Mouse (Mus musculus) megakaryocyte-erythroid progenitor cell, adult 5-6 weeks (primary cell): ENCODE data around the gene Stam. TPM values are rescaled to one million over a fixed set of nuclear protein-coding genes. Genes with fewer than 3 reads are reported as not detected.
"Not testable (repeated sequence)": the region's sequence is repeated elsewhere in the genome, so short reads cannot be mapped to it uniquely, and the experiment has no call there.

Experiments used
- ATAC-seq: replicated peaks from 2 replicates; pipeline ENCODE4 v1.8.0; 2016; ENCODE audit warnings: mild to moderate bottlenecking, inconsistent platforms; ENCODE audit not compliant: severe bottlenecking, poor library complexity, low FRiP score, low TSS enrichment
- total RNA-seq, 2 experiments: library from RNA; stranded (forward) in 1 of 2; stranded (reverse) in 1 of 2; fragments of 200-1000, 215-1000 nt in 1 of 2; fragments of >200 nt in 1 of 2; fragmentation: Nextera tagmentation in 1 of 2; gene quantifications; 2 replicates each; pipeline ENCODE4 v1.2.3; 2014 to 2017

Gene Stam
- total RNA-seq (2014; fragmentation: Nextera tagmentation): 36.3 and 40.5 TPM in 2 replicates
- total RNA-seq (2017): 33.3 and 43.9 TPM in 2 replicates

DNA sequence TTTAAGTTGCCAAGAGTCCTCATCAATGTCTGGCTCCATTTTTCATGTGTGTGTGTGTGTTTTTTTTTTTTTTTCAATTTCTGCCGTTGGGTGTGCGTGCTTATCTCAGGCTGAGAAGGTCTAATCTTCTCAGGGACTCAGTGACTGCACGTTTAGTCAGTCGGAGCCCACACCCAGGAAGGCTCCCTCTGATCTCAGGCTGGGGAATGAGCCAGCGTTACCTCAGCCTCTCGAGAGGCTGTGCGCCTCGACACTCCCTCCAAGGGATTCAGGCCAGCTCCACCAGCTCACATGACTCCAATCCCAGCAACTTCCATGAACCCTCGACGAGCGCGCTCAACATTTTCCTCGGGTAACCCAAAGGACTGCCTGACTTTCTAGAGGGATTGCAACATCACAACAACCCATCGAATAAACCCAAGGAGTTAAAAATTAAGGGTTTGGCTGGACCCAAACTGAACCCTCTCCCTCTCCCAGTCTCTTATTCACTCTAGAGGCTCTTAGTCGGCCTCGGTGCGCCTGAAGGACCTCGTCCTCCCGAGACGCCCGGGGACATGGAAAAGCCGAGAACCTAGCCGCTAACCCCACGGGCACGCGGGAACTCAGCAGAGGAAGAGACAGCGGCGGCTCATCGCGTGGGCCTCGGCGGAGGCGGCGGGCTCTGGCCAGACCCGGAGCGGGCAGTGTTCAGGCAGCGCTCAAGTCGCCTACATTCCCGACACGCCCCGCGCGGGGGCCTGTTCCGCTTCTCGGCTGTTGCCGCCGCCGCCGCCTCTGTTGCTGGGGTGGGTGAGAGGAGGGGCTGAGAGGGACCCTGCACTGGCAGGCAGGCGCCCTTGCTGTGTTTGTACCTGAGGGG lies at the start of gene Stam:
Gene Stam, plus strand, starts transcription at position 737 of the 859 bp plus-strand sequence.
- peak; percentile 94 for ATAC-seq

DNA sequence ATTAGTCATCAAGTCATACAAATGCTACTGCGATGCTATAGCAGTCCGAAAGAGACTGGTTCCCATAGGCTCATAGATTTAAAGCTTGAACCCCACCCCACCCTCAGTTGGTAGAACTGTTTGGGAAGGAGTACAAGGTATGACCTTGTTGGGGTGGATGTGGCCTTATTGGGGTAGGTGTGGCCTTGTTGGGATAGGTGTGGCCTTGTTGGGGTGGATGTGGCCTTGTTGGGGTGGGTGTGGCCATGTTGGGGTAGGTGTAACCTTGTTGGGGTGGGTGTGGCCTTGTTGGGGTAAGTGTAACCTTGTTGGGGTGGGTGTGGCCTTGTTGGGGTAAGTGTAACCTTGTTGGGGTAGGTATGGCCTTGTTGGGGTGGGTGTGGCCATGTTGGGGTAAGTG lies 32.6 kb upstream of the Stam start:
- peak; percentile 51 for ATAC-seq

DNA sequence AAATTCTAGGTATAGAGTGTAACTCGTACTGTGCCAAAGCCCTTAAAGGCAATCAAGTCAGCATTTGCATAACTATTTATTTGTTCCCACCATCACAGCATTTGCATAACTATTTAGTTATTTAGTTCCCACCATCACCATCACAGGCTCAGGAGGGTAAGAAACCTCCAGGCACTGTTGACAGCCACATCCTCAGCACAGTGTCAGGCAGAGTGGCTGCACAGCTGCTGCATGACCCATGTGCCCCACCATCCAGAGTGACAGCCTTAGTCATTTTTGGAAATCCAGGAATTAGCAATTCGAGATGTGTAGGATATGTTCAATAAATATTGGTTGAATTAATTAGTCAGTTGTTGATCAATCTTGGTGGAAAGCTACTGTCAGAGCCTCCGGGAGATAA lies 30.9 kb upstream of the Stam start:
- no peak for ATAC-seq

DNA sequence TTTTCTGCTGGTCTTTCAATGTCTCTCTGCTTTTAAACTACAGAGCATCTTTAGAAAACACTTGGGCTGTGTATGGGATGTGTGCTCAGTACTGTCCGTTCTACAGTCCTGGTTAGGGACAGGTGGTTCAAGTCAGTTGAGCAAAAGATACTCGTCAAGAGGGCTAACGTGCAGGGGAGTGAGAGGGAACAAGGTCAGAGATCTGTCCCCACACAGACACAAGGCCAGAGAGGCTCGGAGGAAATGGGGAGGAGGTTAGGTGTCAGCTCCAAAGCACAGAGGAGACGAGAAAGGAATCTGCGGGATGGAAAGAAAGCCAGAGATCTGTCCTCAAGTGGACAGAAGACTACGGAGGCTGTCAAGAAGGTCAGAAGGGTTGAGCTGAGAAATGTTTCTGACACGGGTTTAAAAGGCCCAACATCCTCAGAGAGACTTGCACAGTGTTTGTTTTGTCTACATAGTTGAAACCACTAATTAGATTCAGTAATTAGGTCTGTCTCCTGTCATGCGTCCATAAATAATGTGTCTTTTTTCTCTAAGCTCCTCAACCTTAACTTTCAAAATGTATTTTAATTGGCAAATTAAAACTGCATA lies 30.2 kb upstream of the Stam start:
- ATAC-seq: no peak

DNA sequence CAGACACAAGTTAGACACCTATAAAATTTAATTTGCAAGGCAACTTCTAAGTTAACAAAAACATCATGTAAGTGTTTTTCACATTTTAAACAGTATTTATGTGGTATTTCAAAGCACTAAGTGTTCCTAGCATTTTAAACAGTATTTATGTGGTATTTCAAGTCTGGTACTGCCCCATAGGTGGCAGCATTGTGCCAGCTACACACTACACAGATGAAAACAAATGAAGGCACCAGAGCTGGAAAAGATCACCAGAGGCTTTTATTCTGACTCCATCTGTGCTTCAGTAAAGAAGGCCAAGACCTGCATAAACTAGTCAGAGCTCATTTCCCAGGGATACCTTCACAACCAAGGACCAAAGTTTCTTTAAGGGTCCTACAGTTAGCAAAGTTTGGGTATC lies 25.5 kb upstream of the Stam start:
- peak; percentile 94 for ATAC-seq

DNA sequence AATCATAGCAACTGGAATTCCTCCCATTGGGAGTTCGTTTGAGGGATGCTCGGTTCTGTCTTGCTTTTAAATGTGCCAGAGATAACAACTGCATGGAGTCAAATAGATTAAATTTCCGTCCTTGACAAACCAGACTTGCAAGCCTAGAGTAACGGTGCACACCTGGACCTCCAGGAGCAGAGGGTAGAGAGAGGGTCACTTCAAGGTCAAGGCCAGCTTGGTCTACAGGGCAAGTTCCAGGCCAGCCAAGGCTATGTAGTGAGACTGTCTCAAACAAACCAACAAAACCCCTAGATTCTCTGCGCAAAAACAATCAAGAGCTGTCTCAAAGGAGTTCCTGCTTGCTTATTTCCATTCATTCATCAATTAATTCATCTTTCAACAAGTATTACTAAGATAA lies 25.1 kb upstream of the Stam start:
- 0 out of 2 replicates have a peak, but pooled peaks have one; percentile 19 for ATAC-seq

DNA sequence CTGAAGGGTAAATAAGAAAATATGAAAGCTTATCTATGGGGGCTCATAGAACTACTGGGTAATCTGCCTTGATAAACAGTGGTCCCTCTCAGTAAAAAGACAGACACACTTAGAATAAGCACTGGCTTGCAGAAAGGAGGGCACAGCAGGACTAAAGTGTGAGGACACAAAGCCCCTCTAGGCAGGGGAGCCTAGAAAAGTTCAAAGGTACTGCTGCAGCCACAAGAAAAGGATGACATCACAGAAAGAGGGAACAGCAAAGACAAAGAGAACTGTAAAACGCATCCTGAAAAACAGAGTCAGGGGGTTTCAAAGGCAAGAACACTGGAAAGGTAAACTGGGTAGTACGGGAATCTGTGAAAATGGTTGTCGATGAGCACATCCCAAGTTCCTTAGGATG lies 20.3 kb upstream of the Stam start:
- ATAC-seq: no peak

DNA sequence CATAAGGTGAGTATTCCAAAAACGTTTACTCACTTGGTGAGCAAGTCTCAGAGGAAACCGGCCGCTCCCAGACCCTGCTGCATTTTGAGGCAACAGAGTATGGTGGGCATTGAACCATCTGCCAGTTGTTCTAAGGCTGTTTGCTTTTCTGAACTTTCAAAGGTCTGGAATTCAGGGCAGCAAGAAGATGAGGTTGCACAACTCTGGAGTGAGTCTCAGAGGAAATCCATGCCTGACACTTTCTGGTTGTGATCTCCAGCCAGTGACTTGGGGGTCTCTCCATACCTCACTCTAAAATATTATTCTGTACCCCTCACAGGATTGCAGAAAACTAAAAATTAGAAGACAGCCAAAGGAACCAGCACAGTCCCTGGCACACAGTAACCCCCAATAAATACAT lies 19.7 kb upstream of the Stam start:
- no peak for ATAC-seq

DNA sequence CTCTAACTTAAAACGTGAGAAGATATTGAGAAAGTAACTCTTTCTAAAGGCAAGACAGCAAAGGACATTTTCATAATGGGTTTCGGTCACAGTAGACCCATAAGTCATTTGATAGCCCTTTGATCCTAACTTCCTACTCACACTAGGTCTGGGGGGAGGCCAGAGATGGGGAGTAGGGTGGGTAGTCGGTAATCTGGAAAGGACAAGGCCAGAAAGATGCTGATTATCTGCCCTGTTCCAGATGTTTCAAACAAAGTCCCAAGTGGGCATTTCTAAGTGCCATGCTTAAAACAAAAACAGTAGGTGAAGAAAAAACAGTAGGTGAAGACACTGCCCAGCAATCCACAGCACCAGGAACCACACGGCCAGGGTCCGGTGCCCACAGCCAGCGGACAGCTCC lies 19.2 kb upstream of the Stam start:
- peak; percentile 61 for ATAC-seq

DNA sequence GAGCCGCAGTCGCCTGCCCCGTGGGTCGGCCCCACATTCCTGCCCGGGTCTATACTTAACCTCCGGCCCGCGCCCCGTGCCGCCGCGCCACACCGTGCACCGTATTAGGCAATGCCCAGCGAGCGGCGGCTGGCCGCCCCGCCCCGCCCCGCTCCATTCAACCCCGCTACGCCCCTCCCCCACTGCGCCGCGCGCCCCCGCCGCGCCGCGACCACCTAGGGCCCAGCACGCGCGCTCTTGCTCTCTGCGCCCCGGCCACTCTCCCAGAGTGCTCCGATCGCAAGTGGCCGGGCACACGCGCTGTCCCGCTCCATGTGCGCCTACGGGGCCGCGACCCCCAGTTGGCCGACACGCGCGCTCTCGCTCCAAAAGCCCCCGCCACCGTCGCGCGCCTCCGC lies 18.7 kb upstream of the Stam start:
- ATAC-seq: peak; percentile 56

DNA sequence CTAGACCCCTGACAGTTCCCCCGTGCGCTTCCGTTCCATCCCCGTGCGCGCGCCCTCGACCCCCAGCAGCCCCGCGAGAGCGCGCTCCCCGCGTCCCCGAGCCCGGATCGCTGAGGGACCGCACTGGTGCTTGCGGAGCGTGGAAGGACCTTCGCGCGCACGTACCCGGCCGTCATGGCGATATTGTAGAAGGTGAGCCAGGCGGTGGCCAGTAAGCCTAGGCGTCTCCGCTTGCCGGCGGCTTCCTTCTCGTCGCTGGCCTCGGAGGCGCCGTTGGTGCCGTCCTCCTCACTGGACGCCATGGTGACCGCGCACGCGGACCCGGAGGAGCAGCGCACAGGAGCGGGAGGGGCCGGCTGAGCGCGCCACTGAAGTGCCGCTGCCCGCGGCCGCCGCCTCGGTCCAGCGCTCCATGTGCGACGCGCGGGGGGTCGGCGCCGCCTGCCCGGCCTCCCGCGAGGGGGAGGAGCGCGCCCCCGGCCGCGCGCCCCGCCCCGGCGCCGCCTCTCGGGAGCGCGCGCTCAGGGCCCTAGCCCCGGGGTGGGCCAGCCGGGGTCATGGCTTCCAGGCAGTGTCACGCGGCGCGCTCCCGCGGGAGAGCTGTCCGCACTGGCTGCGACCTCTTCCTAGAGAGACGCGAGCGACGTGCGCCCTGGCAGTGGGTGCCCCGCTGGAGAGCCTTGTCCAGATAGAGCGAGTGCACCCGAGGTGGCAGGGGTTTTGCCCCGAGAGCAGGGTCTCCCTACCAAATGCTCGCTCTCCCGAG lies 18.1 kb upstream of the Stam start, which contains the start of gene Hacd1:
Gene Hacd1, minus strand, starts transcription at position 570 of the 766 bp plus-strand sequence.
- peak; percentile 85 for ATAC-seq

DNA sequence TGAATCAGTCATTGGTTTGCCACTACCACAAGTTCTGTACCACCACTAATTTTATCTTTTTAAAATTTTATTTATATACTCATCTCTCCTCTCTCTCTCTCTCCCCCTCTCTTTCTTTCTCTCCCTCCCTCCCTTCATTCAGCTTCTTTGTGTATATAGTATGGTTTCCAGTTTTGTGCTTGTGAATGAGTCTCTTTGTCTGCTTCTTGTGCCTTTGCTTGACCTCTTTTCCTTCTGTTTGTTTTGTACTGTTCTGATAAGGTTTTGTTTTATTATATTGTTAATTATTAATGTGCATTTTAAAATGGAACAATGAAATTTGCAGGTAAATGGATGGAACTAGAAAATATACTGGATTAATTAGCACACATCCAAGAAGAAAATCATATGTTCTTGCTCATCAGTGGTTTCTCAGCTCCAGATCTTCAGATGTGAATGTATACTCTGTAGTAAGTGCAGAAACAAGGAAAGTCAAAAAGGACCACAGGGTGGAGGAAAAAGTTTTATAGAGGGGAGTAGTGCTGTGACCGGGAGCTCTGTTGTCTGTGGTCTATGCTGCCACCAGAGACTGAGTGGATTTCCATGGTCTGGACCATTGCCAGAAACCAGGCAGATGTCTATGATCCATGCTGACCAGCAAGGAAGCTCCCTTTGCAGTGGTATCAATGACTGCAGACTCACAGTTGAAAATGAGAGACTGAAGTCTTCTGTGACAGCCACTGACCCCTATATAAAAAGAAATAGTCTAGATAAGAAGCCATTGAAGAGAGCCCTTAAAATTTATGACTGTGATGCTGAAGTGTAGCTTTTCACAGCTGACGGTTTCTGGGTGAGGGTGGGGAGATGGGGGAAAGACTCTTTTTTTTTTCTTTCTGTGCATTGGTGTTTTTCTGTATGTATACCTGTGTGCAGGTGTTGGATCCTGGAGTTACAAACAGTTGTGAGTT lies 7.9 kb upstream of the Stam start:
- ATAC-seq: no peak

DNA sequence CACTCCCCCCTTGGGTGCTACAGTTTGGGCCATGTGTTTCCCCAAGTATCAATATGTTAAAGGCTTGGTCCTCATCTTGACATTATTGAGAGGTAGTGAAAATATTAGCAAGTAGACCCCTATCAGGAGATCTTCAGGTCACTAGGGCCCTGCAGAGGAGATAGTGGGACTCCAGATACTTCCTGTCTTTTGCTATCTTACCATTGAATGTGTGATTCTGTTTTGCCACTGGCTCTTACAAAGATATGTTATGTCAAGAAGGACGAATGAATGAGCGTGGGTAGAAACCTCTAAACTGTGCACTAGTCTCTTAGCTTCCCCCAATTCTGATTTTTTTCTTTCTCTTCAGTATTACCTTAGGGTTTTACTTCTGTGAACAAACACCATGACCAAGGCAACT lies 4.9 kb upstream of the Stam start:
- no peak for ATAC-seq

DNA sequence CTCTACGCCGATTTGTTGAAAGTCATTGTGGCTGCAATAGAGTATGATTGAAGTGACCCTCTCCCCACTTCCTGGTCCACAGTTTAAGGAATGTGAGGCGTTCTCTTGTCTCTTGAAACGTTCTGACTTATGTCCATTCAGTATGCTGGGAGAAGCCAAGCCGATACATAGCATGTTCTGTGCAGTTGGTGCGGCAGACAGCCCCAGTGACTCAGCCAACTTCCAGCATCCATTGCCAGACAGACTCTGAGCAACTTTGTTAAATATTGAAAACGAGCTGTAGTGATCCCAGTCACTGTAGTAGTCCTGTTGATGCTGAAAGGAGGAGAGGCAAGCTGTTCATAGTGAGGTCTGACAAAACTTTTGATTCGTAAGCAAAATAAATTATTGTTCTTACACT lies 3.4 kb upstream of the Stam start:
- no peak for ATAC-seq

DNA sequence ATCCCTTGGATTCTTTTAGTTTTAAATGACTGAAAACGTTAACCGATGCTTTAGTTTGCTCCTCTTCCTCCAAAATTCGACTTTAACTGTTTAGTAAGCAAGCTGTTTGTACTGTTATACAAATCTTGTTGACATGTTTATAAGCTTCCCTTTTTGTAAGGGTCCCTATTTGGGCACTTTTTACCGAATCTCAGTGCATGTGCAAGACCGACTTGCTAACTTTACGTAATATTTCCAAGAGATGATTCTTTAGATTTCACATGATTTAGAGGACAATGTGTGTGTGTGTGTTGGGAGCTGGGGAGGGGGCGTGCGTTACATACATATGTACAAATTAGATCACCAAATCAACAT lies 913 bp upstream of the Stam start:
- no peak for ATAC-seq

DNA sequence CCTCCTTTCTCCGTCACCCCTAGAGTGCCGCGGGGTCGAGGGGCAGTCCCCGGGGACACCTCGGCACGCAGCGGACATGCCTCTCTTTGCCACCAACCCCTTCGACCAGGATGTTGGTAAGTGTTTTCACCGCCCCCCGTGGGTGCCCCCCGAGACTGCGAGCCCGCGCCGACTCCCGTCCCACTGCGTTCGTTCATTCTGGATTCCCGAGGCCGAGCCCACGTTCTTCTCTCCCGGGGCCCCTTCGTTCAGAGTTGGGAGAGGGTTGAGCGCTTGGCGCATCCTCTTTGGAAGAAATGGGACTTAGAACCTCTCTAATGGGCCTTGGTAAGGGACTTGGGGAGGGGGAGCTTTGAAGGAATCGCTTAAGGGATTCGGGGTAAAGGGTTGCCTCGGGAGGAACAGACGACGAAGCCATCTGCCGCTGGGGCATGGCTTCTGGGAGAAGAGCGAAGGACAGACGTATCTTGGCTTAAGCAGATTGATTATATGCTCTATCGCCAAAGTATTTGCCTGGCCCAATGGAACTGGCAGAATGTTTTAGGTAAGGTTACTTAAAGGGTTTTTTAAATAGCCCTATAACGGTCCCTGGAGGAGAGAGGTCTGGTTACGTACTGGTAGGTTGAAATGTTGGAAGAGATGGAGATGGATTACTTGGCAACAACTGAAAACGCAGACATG lies 463 bp downstream of the Stam start:
- peak; percentile 17; the same call in 1 of the 2 replicates for ATAC-seq

DNA sequence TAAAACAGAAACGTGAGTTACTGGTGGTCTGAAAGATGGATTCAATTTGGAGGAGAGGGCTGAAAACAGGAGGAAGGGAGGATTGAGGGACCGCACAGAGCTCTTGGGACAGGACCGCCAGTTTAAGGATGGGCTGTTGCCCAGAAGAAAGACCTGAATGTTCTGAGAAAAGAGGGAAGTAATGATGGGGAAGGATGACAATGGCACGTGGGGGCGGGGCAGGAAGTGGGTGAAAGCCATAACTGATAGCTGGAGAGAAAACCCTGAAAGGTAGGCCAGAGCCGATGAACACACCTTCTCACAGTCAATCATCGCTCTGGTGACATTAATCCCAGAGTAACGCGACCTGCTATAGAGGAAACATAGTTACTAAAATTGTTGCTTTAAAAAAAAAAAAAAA lies 4.6 kb downstream of the Stam start:
- ATAC-seq: not testable (repeated sequence)

DNA sequence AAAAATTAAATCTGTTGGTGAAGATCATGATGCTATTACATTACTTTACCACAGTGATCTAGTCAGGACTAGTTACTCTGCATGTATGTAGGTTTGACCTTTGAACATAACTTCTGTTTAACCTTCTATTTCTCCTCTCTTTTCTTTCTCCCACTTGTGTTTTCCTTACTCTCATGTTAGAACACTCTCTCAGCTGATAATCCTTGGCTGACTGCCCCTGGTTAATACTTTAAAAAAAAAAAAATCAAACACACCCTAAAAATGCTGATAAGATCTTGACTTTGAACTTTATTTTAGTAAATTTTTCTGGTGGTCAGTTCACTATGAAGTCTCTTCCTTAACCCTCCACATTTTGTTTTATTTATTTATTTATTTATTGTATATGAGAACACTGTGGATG lies 26.6 kb downstream of the Stam start:
- no peak for ATAC-seq

DNA sequence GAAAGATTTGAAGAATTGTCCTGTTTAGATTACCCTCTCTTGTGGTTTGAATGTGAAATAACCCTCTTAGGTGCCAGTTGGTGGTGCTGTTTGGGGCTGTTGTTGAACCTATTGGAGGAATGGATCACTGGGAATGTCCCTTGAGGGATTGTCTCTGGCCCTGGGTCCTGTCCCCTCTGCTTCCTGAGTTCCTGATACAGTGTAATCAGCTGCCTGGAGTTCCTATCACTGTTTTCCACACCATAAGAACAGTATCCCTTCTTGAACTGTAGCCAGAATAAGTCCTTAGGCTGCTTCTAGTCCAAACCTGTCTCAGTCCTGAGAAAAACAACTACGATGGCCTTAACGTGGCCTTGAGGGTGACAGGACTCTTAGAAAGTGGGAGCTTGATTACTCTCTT lies 28.7 kb downstream of the Stam start:
- ATAC-seq: no peak
